Mouse (Mus musculus) myocyte (in vitro differentiated cells): ENCODE measurements around the gene 1700016C15Rik.

ENCODE experiments used
- E2F4 ChIP-seq: IDR thresholded peaks from one replicate; pipeline ENCODE4 v1.6.1; 2011; ENCODE audit warnings: mild to moderate bottlenecking, control low read depth, moderate library complexity; ENCODE audit not compliant: insufficient read depth
- MAX ChIP-seq: IDR thresholded peaks from one replicate; pipeline ENCODE4 v1.6.1; 2011; ENCODE audit warnings: low read depth, mild to moderate bottlenecking, control low read depth
- POLR2A ChIP-seq: IDR thresholded peaks from one replicate; pipeline ENCODE4 v1.6.1; 2011; ENCODE audit warnings: low read depth, mild to moderate bottlenecking, control low read depth, moderate library complexity; ENCODE audit not compliant: insufficient read length
- POLR2AphosphoS2 ChIP-seq: IDR thresholded peaks from one replicate; pipeline ENCODE4 v1.6.1; 2011; ENCODE audit warnings: low read depth, control low read depth; ENCODE audit not compliant: insufficient read length
- TCF12 ChIP-seq: IDR thresholded peaks from one replicate; pipeline ENCODE4 v1.6.1; 2011; ENCODE audit warnings: mild to moderate bottlenecking, control low read depth; ENCODE audit not compliant: poor library complexity, insufficient read depth, severe bottlenecking
- USF1 ChIP-seq: IDR thresholded peaks from one replicate; pipeline ENCODE4 v1.6.1; 2011; ENCODE audit warnings: low read depth, mild to moderate bottlenecking, control low read depth, moderate library complexity

DNA sequence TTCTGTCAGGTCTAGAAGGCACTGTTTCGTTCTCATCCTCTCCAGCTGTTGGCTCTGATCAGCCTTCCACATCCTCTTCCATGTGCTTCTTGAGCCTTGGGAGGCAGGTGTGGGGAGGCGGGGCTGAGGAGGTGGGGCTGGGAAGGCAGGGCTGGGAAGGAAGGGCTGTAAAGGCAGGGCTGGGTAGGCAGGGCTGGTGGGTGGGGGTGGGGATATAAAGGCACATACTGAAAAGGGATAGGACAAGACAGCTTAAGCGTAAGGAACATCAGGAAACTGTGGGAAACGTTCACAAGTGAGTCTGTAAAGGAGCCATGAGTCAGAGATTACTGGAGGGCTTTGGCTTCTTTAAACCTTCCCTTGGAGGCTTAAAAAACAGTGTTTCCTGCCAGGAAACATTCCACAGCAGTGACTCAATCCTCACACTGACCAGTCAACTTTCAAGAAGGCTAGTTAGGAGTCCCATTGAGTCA is 21.0 kb upstream of the 1700016C15Rik start:
- TF ChIP-seq POLR2A (no peak), MAX (no peak), TCF12 (peak; percentile 16), USF1 (no peak), POLR2AphosphoS2 (no peak), E2F4 (no peak)
